Mouse (Mus musculus): ENCODE data around the gene Sbno2.

DNA sequence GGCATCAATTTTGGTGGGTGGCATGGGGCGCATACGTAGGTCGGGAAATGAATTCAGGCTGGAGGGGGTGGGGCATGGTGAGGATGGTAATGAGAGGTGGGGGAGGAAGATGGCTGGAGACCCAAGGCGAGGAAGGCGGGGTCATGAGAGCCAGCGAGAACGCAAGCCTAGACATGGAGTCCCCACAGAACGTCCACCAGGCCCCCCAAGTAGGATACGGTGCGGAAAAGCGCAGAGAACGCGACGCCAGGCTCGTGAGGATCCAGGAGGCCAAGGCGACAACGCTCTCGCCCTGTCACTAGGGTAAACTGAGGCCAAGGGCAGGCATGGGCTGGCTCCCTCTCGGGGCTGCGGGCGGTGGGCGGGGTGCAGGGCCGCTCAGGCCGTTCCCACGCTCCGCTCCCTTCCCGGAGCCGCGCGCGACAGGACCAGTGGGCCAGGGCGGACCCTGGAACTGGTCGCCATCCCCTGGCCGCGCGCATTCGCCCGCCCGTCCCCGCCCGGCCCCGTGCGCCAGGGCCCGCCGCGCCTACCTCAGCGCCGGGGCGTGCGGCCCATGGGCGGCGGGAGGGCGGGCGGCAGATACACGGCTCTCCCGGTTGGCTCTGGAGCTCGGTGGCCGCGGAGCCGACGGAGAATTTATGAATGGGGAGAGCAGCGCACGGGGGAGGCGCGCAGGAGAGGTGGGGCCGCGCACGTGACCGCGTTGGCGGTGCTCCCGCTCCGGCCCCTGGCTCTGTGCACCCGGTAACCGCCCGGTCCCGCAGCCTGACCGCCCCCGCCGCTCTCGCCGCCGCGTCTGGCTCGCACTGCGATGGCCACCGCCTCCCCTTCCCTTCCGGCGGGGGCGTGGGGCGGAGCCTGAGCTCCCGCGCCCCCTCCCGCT is 33.4 kb upstream of the Sbno2 start, which contains the start of gene Atp5d:
- TF ChIP-seq CTCF (conservative IDR thresholded peaks at IDR 0.05; ENCODE audit: insufficient read depth, insufficient read length, low read depth, low read length) (no peak), POLR2A (IDR thresholded peaks at IDR 0.05; ENCODE audit: low read depth, low read length) (peak; percentile 20)

Measured in kidney, adult 2 months (tissue).